Mouse (Mus musculus) adrenal gland, adult 2 months (tissue): ENCODE measurements around the gene Cabp4. TPM values are rescaled to one million over a fixed set of nuclear protein-coding genes. Genes with fewer than 3 reads are reported as not detected.

Experiments
- DNase-seq: peaks from one replicate; pipeline ENCODE4 v3.0.0; 2021
- polyA plus RNA-seq: library from polyadenylated mRNA; depleted of rRNA; stranded (reverse); fragments of >200 nt; gene quantifications from 2 replicates; pipeline ENCODE4 v1.2.3, GENCODE M21; 2012
- total RNA-seq, 2 experiments: library from RNA; stranded (reverse); gene quantifications; 2 replicates each; pipeline ENCODE4 v1.2.3; 2021

The Cabp4 gene
- total and polyA plus RNA-seq, 3 experiments: 0.12 to 0.69 (median 0.29) TPM

- peak; percentile 71 for DNase-seq
Measured at GRCm38 (mm10) chr19:4164721-4165120, 20.9 kb upstream of the Cabp4 start.

DNA sequence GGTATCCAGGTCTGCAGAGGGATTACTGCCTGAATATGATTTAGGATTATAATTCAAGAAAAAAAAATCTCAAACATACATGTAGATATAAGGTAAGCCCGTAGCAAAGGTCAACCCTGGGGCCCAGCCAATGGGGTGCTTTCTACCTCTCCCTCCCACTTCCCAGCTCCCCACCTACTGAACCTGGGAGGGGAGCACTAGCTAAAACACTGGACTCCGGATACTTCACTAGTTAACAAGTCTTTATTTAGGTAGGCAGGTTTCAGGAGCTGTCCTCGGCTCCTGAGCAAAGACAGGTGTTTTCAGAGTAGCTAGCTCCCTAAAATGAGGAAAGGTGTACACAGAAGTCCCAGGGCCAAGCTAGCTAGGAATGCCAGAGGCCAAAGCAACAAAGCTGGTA is 20.3 kb upstream of the Cabp4 start:
- no peak for DNase-seq

GRCm38 (mm10) chr19:4163543-4163887 is 19.7 kb upstream of the Cabp4 start:
- no peak for DNase-seq

DNA sequence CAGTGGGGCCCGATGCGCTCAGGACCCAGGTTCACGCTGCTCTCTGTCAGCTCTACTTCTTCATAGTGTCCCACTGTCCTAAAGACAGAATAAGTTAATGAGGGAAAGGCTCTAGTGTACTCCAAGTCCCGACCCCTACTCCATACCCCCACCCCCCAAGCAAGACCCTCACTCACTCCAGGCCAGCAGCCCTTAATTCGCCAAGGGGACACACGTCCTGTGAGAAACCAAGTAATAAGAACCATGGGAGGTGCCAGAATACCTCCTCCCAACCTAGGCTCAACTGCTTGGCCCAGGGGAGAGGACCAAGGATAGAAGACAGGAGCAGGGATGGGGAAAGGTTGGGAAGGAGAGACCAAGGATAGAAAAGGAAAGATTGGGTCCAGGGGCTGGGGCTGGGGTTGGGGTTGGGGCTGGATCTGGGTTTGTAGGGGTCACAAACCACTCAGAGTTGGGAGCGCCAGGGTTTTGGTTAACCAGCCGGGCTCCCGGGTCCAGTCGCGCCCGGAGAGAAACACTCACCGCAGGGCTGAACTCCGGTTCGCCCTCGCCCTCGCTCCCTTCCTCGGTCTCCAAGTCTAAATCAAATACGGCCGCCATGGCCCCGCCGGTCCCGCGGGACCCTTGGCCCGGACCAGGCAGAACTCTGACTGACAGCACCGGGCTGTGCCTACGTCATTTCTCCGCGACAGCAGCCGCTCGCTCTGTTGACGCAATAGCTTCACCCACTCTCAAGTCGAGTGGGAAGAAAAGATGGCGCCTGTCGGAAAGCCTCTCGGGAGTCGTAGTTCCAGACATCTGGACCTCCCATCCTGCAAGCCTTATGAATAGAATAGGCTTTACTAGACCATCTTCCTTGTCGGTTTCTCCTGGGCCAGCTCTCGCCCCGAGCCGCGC is 19.1 kb upstream of the Cabp4 start, which contains the start of gene Rps6kb2:
TSS of gene Rps6kb2 (minus strand) at position 709 of the 897 bp plus-strand sequence.
- peak; percentile 96 for DNase-seq

DNA sequence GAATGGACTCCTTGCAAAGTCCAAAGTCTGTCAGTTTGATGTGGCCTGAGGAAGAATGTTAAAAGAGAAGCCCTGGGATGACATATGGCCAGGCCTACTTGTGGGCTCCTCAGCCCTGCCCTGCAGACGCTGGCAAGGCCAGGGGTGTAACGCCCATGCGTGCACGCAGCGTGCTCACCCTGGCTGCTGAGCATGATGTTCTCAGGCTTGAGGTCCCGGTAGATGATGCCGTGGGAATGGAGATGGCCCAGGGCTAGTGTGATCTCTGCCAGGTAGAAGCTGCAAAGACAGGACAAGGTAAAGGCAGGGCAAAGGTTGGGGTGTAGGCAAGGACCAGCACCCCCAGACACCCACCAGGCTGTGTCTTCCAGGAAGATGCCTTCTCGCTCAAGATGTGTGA is 15.2 kb upstream of the Cabp4 start:
- DNase-seq: no peak

GRCm38 (mm10) chr19:4156771-4157170 is 12.9 kb upstream of the Cabp4 start:
- no peak for DNase-seq

- DNase-seq: no peak
Measured at GRCm38 (mm10) chr19:4156073-4156579, 12.3 kb upstream of the Cabp4 start.

- no peak for DNase-seq
Measured at GRCm38 (mm10) chr19:4155223-4156072, 11.6 kb upstream of the Cabp4 start.

- no peak for DNase-seq
Measured at GRCm38 (mm10) chr19:4154437-4155222, 10.8 kb upstream of the Cabp4 start.

DNA sequence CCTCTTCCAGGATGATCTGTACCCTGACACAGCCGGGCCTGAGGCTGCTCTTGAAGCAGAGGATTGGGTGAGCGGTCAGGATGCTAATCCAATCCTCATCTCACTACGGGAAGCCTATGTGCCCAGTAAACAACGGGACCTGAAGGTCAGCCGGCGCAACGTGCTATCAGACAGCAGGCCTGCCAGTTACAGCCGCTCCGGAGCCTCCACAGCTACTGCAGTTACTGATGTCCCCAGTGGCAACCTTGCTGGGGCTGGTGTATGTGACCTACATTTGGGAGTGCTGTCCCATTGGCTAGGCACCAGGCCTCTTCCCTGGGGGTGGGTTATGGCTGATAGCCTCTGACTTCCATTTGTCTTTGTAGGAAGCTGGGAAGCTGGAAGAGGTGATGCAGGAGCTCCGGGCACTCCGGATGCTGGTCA is 9.4 kb upstream of the Cabp4 start, which contains the start of gene Ptprcap:
TSS of gene Ptprcap (plus strand) at position 373 of the 423 bp plus-strand sequence.
- no peak for DNase-seq

DNA sequence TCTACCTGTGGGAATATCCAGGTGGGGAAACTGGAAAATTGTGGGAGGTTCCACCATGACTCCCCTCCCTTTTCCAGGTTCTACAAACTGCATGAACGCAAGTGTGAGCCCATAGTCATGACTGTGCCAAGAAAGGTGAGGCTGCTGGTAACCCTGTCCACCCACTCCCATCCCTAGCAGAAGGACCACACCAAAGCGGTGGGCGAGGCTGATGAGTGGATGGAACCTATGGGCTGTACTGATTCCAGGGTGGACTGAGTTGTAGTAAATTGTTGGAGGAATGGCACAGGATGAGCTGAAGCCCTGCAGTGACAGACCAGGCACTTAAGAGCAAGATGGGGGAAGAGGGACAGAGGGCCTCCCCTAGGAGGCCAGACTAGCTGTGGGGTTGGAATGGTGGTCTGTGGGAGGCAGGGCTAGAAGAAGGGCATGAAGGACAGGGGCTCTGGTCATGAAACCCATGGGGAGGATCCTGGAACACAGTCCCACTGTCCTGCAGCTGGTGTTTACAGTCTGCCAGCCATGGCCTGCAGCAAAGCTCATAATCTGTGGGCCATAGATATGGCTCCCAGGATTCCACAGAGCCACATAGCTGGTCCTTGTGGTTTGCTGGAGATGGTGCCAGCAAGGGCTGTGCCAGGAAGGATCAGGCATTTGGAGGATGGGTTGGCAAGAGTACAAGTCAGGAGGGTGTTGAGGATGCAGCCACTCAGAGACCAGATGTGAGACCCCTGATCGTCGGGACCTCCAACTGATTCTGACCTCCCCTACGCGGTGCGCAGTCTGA is 8.8 kb upstream of the Cabp4 start:
- DNase-seq: no peak

GRCm38 (mm10) chr19:4151898-4152297 is 8.1 kb upstream of the Cabp4 start:
- DNase-seq: peak; percentile 64

DNA sequence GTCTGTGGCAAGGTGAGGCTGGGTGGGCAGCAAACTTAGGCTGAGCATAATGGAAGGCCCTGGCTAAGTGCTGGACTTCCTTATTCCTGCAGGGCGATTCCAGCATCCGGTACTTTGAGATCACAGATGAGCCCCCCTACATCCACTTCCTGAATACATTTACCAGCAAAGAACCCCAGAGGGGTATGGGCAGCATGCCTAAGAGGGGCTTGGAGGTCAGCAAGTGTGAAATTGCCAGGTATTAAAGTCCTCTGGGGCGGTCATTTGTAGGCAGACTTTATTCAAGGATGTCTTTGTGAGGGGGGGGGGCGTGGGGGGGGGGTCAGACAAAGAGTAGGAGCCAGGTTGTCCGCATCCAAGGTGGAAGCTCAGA is 7.6 kb upstream of the Cabp4 start:
- DNase-seq: no peak

- no peak for DNase-seq
Measured at GRCm38 (mm10) chr19:4150567-4151487, 7.0 kb upstream of the Cabp4 start.

GRCm38 (mm10) chr19:4149764-4150461 is 6.1 kb upstream of the Cabp4 start:
- DNase-seq: no peak

GRCm38 (mm10) chr19:4149283-4149682 is 5.5 kb upstream of the Cabp4 start:
- DNase-seq: no peak

DNA sequence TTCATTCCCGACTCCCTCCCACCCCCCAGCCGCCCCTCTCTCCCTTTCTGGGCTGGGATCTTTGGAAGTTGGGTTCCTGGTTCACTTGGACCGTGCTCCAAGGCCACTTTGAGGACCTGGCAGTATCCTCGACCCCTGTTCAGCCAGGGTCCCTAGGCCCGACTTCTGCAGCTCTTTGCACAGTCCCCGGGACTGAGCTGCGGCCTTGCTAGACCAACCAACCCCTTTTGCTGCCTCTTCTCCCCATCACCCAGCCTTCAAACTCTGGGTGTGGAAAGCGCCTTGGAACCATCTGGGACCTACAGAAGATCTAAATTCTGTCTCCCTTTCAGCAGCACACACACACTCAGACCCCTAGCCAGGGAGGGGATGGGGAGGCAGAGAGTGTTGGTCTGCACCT is 5.0 kb upstream of the Cabp4 start:
- DNase-seq: no peak

GRCm38 (mm10) chr19:4148491-4148806 is 4.6 kb upstream of the Cabp4 start, which contains the start of gene Coro1b:
TSS of gene Coro1b (plus strand) at chr19:4148619.
- peak; percentile 99 for DNase-seq

GRCm38 (mm10) chr19:4147782-4148490 is 4.1 kb upstream of the Cabp4 start:
- no peak for DNase-seq
